Mouse (Mus musculus): ENCODE measurements around the gene Sez6. TPM values are rescaled to one million over a fixed set of nuclear protein-coding genes. Genes with fewer than 3 reads are reported as not detected.

The Sez6 gene
- total RNA-seq, 1 experiment = 0.45 TPM

DNA sequence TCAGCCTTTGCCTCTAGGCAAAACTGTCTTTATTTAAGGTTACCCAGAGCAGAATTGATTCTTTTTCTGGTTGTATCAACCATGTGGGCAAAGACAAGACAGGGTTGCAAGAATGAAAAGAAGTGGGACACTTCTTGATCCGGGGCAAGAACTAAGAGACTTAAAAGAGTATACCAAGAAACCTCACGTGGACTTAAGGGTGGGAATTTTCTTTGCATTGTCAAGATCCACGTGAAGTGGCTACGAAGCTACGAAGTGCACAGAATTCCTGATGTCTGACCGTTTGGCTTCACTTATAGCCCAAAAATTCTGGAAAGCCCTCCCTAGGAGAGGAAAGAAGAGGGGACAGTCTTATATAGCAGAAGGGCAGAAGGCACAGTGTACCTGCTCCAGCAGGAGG, 37.3 kb upstream of the Sez6 start:
- no peaks in the 10 kb centered on the region for H3K9me3 ChIP-seq (ENCODE audit: control insufficient read depth, insufficient read depth, low read depth, low read length)
- peaks cover 3% of the 10 kb centered on the region for H3K36me3 ChIP-seq (ENCODE audit: control insufficient read depth, insufficient read depth, low read length, poor library complexity, severe bottlenecking)
- H3K4me1 ChIP-seq (ENCODE audit: control insufficient read depth in 2 of 2, insufficient read depth in 2 of 2, low read length in 2 of 2, poor library complexity in 1 of 2) = peaks cover 31% of the 10 kb centered on the region in 2 experiments
- H3K4me3 ChIP-seq (ENCODE audit: insufficient read depth in 1 of 2, low read depth in 1 of 2, low read length in 2 of 2, poor library complexity in 1 of 2, severe bottlenecking in 1 of 2) = peak overlapping the region; percentile 67 to 68
- TF ChIP-seq ZNF384 (IDR thresholded peaks at IDR 0.05; ENCODE audit: low read depth, low read length) (no peak), CHD2 (IDR thresholded peaks at IDR 0.05; ENCODE audit: low read depth, low read length) (no peak), ZC3H11A (IDR thresholded peaks at IDR 0.05; ENCODE audit: borderline replicate concordance, low read depth, low read length) (no peak), MAFK (IDR thresholded peaks at IDR 0.05; ENCODE audit: insufficient read depth, low read depth, low read length) (no peak), HCFC1 (IDR thresholded peaks at IDR 0.05; ENCODE audit: borderline replicate concordance, insufficient read depth, low read length) (no peak)
- in situ Hi-C loops (cut with MboI; ENCODE audit: low sequenced_read_pairs in 2 of 2, unreplicated experiment in 2 of 2) = no loop called here
- peak overlapping the region; percentile 82 for H3K9ac ChIP-seq (ENCODE audit: insufficient read depth, low read depth, low read length, poor library complexity, severe bottlenecking)
- peak overlapping the region; percentile 93 for H3K27ac ChIP-seq (ENCODE audit: insufficient read depth, low read depth, low read length, poor library complexity, severe bottlenecking)
- DNase-seq (ENCODE audit: low read depth, low spot score) = no peak

DNA sequence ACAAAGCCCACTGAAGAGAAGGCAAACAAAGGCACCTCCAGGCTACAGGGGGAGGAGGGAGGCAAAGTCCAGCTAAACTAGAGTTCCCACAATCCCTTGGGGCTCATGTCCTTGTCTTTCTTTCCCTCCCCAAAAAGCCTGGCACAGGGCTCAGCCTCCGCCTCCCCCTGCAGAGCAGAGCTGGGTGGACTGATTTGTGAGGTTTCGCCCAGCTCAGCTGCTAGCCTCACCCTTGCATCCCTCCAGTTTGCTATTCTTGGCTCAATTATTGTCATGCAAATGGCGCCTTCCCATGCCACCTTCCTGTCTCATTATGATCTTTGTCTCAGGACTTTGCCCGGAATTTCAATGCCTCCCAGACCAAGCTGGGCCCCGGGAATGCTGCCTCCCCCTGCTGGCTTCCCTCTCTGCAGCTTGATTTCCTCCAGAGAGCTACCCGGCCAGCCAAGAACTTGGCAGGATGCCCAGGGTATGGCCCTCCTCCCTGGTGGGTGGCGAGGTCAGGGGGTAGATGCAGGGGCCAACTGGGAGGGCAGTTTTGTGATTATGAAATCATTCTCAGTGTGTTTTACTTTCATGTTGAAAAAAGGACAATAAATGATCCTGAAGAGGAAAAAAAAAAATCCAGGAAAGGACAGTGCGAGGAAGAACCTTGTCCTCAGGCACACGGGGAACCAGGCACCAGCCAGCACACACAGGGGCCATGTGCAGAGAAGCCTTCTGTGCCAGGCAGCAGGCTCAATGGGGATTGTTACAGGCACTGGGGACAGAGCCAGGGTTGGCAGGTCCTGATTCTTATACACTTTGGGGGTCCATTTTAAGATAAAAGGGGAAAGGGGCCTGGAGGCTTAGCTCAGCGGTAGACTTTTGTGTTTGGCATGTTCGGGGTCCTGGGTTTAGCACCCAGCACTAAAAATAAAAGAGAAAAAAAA, 36.5 kb upstream of the Sez6 start, which contains the start of gene Pipox:
Gene Pipox (minus strand): TSS at position 310 of the 932 bp plus-strand sequence.
- H3K9ac ChIP-seq (ENCODE audit: insufficient read depth, low read depth, low read length, poor library complexity, severe bottlenecking) = peak within 1 kb of the TSS; percentile 82
- in situ Hi-C loops (cut with MboI; ENCODE audit: low sequenced_read_pairs in 2 of 2, unreplicated experiment in 2 of 2) = no loop called here
- no peak for TF ChIP-seq MAFK (IDR thresholded peaks at IDR 0.05; ENCODE audit: insufficient read depth, low read depth, low read length)
- TF ChIP-seq ZNF384 (IDR thresholded peaks at IDR 0.05; ENCODE audit: low read depth, low read length) = peak; percentile 22; the same call in 1 of the 2 replicates
- no peak; the same call in 1 of the 2 replicates for TF ChIP-seq HCFC1 (IDR thresholded peaks at IDR 0.05; ENCODE audit: borderline replicate concordance, insufficient read depth, low read length)
- TF ChIP-seq CHD2 (IDR thresholded peaks at IDR 0.05; ENCODE audit: low read depth, low read length) = peak; percentile 62; the same call in 1 of the 2 replicates
- TF ChIP-seq ZC3H11A (IDR thresholded peaks at IDR 0.05; ENCODE audit: borderline replicate concordance, low read depth, low read length) = no peak
- peaks cover 29 to 31% of the 10 kb centered on the region in 2 experiments for H3K4me1 ChIP-seq (ENCODE audit: control insufficient read depth in 2 of 2, insufficient read depth in 2 of 2, low read length in 2 of 2, poor library complexity in 1 of 2)
- H3K27ac ChIP-seq (ENCODE audit: insufficient read depth, low read depth, low read length, poor library complexity, severe bottlenecking) = peak within 1 kb of the TSS; percentile 93
- H3K4me3 ChIP-seq (ENCODE audit: insufficient read depth in 1 of 2, low read depth in 1 of 2, low read length in 2 of 2, poor library complexity in 1 of 2, severe bottlenecking in 1 of 2) = peak within 1 kb of the TSS; percentile 67 to 68
- peak; percentile 99 for DNase-seq (ENCODE audit: low read depth, low spot score)
- peaks cover 3% of the 10 kb centered on the region; the same call in 1 of the 2 replicates for H3K36me3 ChIP-seq (ENCODE audit: control insufficient read depth, insufficient read depth, low read length, poor library complexity, severe bottlenecking)
- no peaks in the 10 kb centered on the region for H3K9me3 ChIP-seq (ENCODE audit: control insufficient read depth, insufficient read depth, low read depth, low read length)

GRCm38 (mm10) chr11:77894967-77895366, 35.6 kb upstream of the Sez6 start:
- in situ Hi-C loops (cut with MboI; ENCODE audit: low sequenced_read_pairs in 2 of 2, unreplicated experiment in 2 of 2) = no loop called here
- Histone ChIP-seq H3K4me1 (ENCODE audit: control insufficient read depth in 2 of 2, insufficient read depth in 2 of 2, low read length in 2 of 2, poor library complexity in 1 of 2) (peaks cover 31 to 34% of the 10 kb centered on the region in 2 experiments), H3K9me3 (ENCODE audit: control insufficient read depth, insufficient read depth, low read depth, low read length) (no peaks in the 10 kb centered on the region), H3K36me3 (ENCODE audit: control insufficient read depth, insufficient read depth, low read length, poor library complexity, severe bottlenecking) (peaks cover 3% of the 10 kb centered on the region; the same call in 1 of the 2 replicates), H3K27ac (ENCODE audit: insufficient read depth, low read depth, low read length, poor library complexity, severe bottlenecking) (no peak overlapping the region; the same call in 1 of the 2 replicates), H3K4me3 (ENCODE audit: insufficient read depth in 1 of 2, low read depth in 1 of 2, low read length in 2 of 2, poor library complexity in 1 of 2, severe bottlenecking in 1 of 2) (no peak overlapping the region), H3K9ac (ENCODE audit: insufficient read depth, low read depth, low read length, poor library complexity, severe bottlenecking) (no peak overlapping the region)
- DNase-seq (ENCODE audit: low read depth, low spot score) = no peak
- no peak for TF ChIP-seq ZNF384 (IDR thresholded peaks at IDR 0.05; ENCODE audit: low read depth, low read length)
- TF ChIP-seq CHD2 (IDR thresholded peaks at IDR 0.05; ENCODE audit: low read depth, low read length) = no peak
- no peak for TF ChIP-seq HCFC1 (IDR thresholded peaks at IDR 0.05; ENCODE audit: borderline replicate concordance, insufficient read depth, low read length)
- TF ChIP-seq ZC3H11A (IDR thresholded peaks at IDR 0.05; ENCODE audit: borderline replicate concordance, low read depth, low read length) = no peak
- TF ChIP-seq MAFK (IDR thresholded peaks at IDR 0.05; ENCODE audit: insufficient read depth, low read depth, low read length) = no peak

DNA sequence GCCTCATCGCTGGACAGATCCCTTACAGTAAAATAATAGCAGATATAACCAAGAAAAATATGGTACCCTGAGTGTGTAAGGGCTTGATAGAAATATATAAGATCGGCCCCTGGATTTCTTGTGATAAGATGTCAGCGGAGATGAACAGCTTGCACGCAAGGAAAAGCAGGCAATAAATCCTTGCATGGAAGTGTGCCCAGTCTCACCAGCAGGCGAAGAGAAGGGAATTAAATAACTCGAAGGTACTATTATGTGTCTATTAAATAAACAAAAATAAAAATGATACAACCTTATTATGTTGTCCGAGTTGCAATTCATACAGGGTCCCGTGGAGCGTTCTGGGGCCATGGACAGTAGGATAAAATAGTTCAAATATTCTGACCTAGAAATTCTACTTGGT, 34.6 kb upstream of the Sez6 start:
- H3K4me3 ChIP-seq (ENCODE audit: insufficient read depth in 1 of 2, low read depth in 1 of 2, low read length in 2 of 2, poor library complexity in 1 of 2, severe bottlenecking in 1 of 2) = no peak overlapping the region
- in situ Hi-C loops (cut with MboI; ENCODE audit: low sequenced_read_pairs in 2 of 2, unreplicated experiment in 2 of 2) = no loop called here
- no peak overlapping the region for H3K27ac ChIP-seq (ENCODE audit: insufficient read depth, low read depth, low read length, poor library complexity, severe bottlenecking)
- TF ChIP-seq HCFC1 (IDR thresholded peaks at IDR 0.05; ENCODE audit: borderline replicate concordance, insufficient read depth, low read length) = no peak
- no peak for TF ChIP-seq CHD2 (IDR thresholded peaks at IDR 0.05; ENCODE audit: low read depth, low read length)
- no peak for TF ChIP-seq ZNF384 (IDR thresholded peaks at IDR 0.05; ENCODE audit: low read depth, low read length)
- TF ChIP-seq ZC3H11A (IDR thresholded peaks at IDR 0.05; ENCODE audit: borderline replicate concordance, low read depth, low read length) = no peak
- no peak for TF ChIP-seq MAFK (IDR thresholded peaks at IDR 0.05; ENCODE audit: insufficient read depth, low read depth, low read length)
- no peak overlapping the region for H3K9ac ChIP-seq (ENCODE audit: insufficient read depth, low read depth, low read length, poor library complexity, severe bottlenecking)
- H3K9me3 ChIP-seq (ENCODE audit: control insufficient read depth, insufficient read depth, low read depth, low read length) = no peaks in the 10 kb centered on the region
- peaks cover 25 to 33% of the 10 kb centered on the region in 2 experiments for H3K4me1 ChIP-seq (ENCODE audit: control insufficient read depth in 2 of 2, insufficient read depth in 2 of 2, low read length in 2 of 2, poor library complexity in 1 of 2)
- H3K36me3 ChIP-seq (ENCODE audit: control insufficient read depth, insufficient read depth, low read length, poor library complexity, severe bottlenecking) = no peaks in the 10 kb centered on the region; the same call in 1 of the 2 replicates
- no peak for DNase-seq (ENCODE audit: low read depth, low spot score)
